Mouse (Mus musculus) liver, embryonic 11.5 days (tissue): Measurements from ENCODE around the gene Amt. TPM values are rescaled to one million over a fixed set of nuclear protein-coding genes. Genes with fewer than 3 reads are reported as not detected.
"Not testable (repeated sequence)": the region's sequence is repeated elsewhere in the genome, so short reads cannot be mapped to it uniquely, and the experiment has no call there.

Experiments used
- ATAC-seq: fragments of 200-750 bp; cut with Nextera tagmentation; replicated peaks from 2 replicates; pipeline ENCODE4 v1.8.0; 2017; ENCODE audit warnings: moderate number of reproducible peaks, mild to moderate bottlenecking, moderate TSS enrichment, moderate library complexity; ENCODE audit not compliant: low FRiP score
- DNase-seq: peaks from one replicate; pipeline ENCODE4 v3.0.0-alpha.2; 2017; ENCODE audit warnings: low spot score
- H3K27ac ChIP-seq: fragments of 300-500 bp; sonication (generic); 2 replicates; pipeline ENCODE4 v1.5.1; 2014; ENCODE audit warnings: mild to moderate bottlenecking, low read depth, low read length, control low read depth
- H3K27me3 ChIP-seq: fragments of 300-500 bp; sonication (generic); replicated peaks from 2 replicates; pipeline ENCODE4 v1.6.1; 2014; ENCODE audit warnings: low read length, mixed read lengths; ENCODE audit not compliant: control insufficient read depth, insufficient read depth
- H3K36me3 ChIP-seq: fragments of 300-500 bp; sonication (generic); 2 replicates; pipeline ENCODE4 v1.6.1; 2014; ENCODE audit warnings: mild to moderate bottlenecking, low read length, moderate library complexity, mixed read lengths; ENCODE audit not compliant: control insufficient read depth, insufficient read depth
- H3K4me1 ChIP-seq: fragments of 300-500 bp; sonication (generic); replicated peaks from 2 replicates; pipeline ENCODE4 v1.6.1; 2014; ENCODE audit warnings: low read length, mixed read lengths; ENCODE audit not compliant: control insufficient read depth, insufficient read depth
- H3K4me2 ChIP-seq: fragments of 300-500 bp; sonication (generic); 2 replicates; pipeline ENCODE4 v1.6.1; 2014; ENCODE audit warnings: mild to moderate bottlenecking, control low read depth, moderate library complexity
- H3K4me3 ChIP-seq: fragments of 300-500 bp; sonication (generic); 2 replicates; pipeline ENCODE4 v1.5.1; 2014; ENCODE audit warnings: low read depth, low read length, control low read depth
- H3K9ac ChIP-seq: fragments of 300-500 bp; sonication (generic); 2 replicates; pipeline ENCODE4 v1.6.1; 2014; ENCODE audit warnings: low read depth, low read length, control low read depth
- H3K9me3 ChIP-seq: fragments of 300-500 bp; sonication (generic); 2 replicates; pipeline ENCODE4 v1.6.1; 2016; ENCODE audit warnings: low read length, inconsistent platforms, mixed read lengths; ENCODE audit not compliant: control insufficient read depth
- WGBS: fragments of 180-500 bp; shearing (Covaris S2); extraction: QIAGEN DNeasy Blood & Tissue Kit; methylation state at CpG from one replicate; pipeline ENCODE4 v1.1.7; 2014; 5-methylcytosine and 5-hydroxymethylcytosine counted together
- polyA plus RNA-seq: library from polyadenylated mRNA; unstranded; fragments of >200 nt; fragmentation: Nextera tagmentation; extraction: Ambion mirVana; gene quantifications from 2 replicates; pipeline ENCODE4 v1.2.1, GENCODE M21; 2014

Amt gene
- polyA plus RNA-seq, 1 experiment from 2014 or later: 16.0 TPM

GRCm38 (mm10) chr9:108307021-108307807 lies 10.6 kb downstream of the Amt start:
- Histone ChIP-seq H3K4me3 (peak overlapping the region; percentile 83), H3K9me3 (no peaks in the 10 kb centered on the region), H3K27me3 (no peaks in the 10 kb centered on the region), H3K4me2 (peak overlapping the region; percentile 86), H3K9ac (peak overlapping the region; percentile 95), H3K36me3 (peaks cover 4% of the 10 kb centered on the region; the same call in 1 of the 2 replicates), H3K4me1 (peaks cover 15% of the 10 kb centered on the region), H3K27ac (peak overlapping the region; percentile 100)
- DNase-seq (no peak), ATAC-seq (no peak)
- 13% methylated on average over 12 of the region's 12 CpGs for WGBS

- Histone ChIP-seq H3K4me2 (peak overlapping the region; percentile 86), H3K27me3 (no peaks in the 10 kb centered on the region), H3K27ac (0 out of 2 replicates have a peak overlapping the region, but pooled peaks have one; percentile 28), H3K9ac (peak overlapping the region; percentile 64; the same call in 1 of the 2 replicates), H3K4me3 (peak overlapping the region; percentile 83), H3K9me3 (no peaks in the 10 kb centered on the region), H3K4me1 (peaks cover 15% of the 10 kb centered on the region), H3K36me3 (peaks cover under 1% of the 10 kb centered on the region; the same call in 1 of the 2 replicates)
- WGBS: 52% methylated on average over 2 of the region's 2 CpGs
- ATAC-seq (no peak), DNase-seq (no peak)
These were observed 11.5 kb downstream of the Amt start for GRCm38 (mm10) chr9:108308141-108308540.

DNA sequence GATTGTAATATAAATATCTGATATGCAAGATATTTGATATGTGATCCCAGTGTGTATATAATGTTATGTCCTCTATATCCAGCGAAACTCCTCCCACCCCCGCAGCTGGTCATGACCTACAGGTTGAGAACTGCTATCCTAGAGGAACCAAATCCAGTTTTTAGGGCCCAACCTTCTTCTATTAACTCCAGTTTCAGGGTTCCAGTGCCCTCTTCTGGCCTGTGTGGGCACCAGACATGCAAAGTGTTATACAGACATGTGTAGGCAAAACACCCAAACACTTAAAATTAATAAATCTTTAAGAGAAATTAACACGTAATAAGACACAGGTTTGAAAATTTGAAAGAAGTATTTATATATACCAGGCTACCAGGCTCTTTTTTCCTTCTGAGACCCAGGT lies 20.9 kb downstream of the Amt start:
- H3K4me1 ChIP-seq: no peaks in the 10 kb centered on the region
- no peak for DNase-seq
- WGBS: 85% methylated on average over 3 of the region's 3 CpGs
- H3K4me3 ChIP-seq: no peak overlapping the region
- peaks cover 11% of the 10 kb centered on the region; the same call in 1 of the 2 replicates for H3K36me3 ChIP-seq
- H3K27me3 ChIP-seq: no peaks in the 10 kb centered on the region
- H3K9ac ChIP-seq: no peak overlapping the region
- H3K9me3 ChIP-seq: no peaks in the 10 kb centered on the region
- no peak overlapping the region for H3K4me2 ChIP-seq
- no peak for ATAC-seq
- no peak overlapping the region for H3K27ac ChIP-seq

DNA sequence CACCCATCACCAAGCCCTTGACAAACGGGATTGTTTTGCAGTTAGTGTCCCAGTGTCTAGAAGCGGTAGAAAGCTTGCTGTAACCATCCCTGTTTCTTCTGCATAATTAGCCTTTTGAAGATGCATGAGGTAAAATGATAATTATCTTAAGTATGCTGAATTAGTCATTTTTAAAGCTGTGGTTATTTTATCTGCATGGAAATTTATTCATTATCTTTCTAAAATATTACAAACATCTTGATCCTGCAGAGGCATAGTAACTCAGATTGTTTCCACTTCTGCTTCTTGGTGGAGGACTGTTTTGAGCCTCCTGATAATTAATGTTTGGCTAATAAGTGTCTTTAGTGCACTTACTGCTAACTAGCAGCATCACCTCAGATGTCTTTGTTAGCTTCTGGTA lies 21.8 kb downstream of the Amt start:
- Histone ChIP-seq H3K27ac (no peak overlapping the region), H3K4me1 (no peaks in the 10 kb centered on the region), H3K27me3 (no peaks in the 10 kb centered on the region), H3K36me3 (peaks cover 11% of the 10 kb centered on the region; the same call in 1 of the 2 replicates), H3K4me2 (no peak overlapping the region), H3K9me3 (no peaks in the 10 kb centered on the region), H3K4me3 (no peak overlapping the region), H3K9ac (no peak overlapping the region)
- ATAC-seq: no peak
- no peak for DNase-seq
- 86% methylated on average over 2 of the region's 2 CpGs for WGBS

DNA sequence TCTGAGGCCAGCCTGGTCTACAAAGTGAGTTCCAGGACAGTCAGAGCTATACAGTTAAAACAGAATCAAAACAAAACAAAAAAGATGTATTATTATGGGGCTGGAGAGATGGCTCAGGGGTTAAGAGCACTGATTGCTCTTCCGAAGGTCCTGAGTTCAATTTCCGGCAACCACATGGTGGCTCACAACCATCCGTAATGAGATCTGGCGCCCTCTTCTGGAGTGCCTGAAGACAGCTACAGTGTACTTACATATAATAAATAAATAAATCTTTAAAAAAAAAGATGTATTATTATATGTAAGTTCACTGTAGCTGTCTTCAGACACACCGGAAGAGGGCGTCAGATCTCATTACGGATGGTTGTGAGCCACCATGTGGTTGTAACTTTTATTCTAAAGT lies 25.4 kb downstream of the Amt start:
- not testable (repeated sequence) for H3K4me1 ChIP-seq, H3K4me2 ChIP-seq, ATAC-seq, H3K4me3 ChIP-seq, H3K27ac ChIP-seq, H3K27me3 ChIP-seq, H3K9me3 ChIP-seq, H3K9ac ChIP-seq, DNase-seq
- H3K36me3 ChIP-seq: peaks cover 11% of the 10 kb centered on the region; the same call in 1 of the 2 replicates
- WGBS: 88% methylated on average over 7 of the region's 7 CpGs

GRCm38 (mm10) chr9:108324784-108325183 lies 28.1 kb downstream of the Amt start:
- WGBS: 100% methylated on average over 1 of the region's 1 CpGs
- no peak overlapping the region for H3K27ac ChIP-seq

DNA sequence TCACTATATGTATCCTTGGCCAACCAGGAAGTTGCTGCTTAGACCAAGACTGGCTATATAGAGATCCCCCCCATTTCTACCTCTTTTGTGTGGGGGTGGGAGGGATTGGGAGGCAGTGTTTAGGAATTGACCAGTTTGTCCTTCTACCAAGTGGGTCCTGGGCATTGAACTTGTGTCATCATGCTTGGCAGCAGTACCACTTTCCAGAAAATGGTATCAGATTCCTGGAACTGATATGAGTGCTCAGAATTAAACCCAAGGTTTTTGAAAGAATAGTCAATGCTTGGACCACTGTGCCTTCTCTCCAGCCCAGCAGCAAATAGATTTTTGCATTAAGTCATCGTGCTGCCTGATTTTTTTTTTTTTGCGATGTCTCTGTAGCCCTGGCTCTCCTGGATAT lies 29.2 kb downstream of the Amt start:
- Histone ChIP-seq H3K27me3 (no peaks in the 10 kb centered on the region), H3K36me3 (peaks cover 17% of the 10 kb centered on the region), H3K27ac (no peak overlapping the region), H3K4me2 (no peak overlapping the region), H3K4me1 (peaks cover 2% of the 10 kb centered on the region; the same call in 1 of the 2 replicates), H3K9ac (no peak overlapping the region), H3K9me3 (no peaks in the 10 kb centered on the region), H3K4me3 (no peak overlapping the region)
- DNase-seq (no peak), ATAC-seq (no peak)
- 99% methylated on average over 2 of the region's 2 CpGs for WGBS

More at GRCm38 (mm10) chr9:108324784-108325183, 28.1 kb downstream of the Amt start:
- H3K27me3 ChIP-seq: no peaks in the 10 kb centered on the region
- ATAC-seq (no peak), DNase-seq (no peak)
- no peak overlapping the region for H3K4me3 ChIP-seq
- no peak overlapping the region for H3K4me2 ChIP-seq
- H3K9me3 ChIP-seq: no peaks in the 10 kb centered on the region
- peaks cover 2% of the 10 kb centered on the region; the same call in 1 of the 2 replicates for H3K4me1 ChIP-seq
- H3K9ac ChIP-seq: no peak overlapping the region
- H3K36me3 ChIP-seq: peaks cover 15% of the 10 kb centered on the region

DNA sequence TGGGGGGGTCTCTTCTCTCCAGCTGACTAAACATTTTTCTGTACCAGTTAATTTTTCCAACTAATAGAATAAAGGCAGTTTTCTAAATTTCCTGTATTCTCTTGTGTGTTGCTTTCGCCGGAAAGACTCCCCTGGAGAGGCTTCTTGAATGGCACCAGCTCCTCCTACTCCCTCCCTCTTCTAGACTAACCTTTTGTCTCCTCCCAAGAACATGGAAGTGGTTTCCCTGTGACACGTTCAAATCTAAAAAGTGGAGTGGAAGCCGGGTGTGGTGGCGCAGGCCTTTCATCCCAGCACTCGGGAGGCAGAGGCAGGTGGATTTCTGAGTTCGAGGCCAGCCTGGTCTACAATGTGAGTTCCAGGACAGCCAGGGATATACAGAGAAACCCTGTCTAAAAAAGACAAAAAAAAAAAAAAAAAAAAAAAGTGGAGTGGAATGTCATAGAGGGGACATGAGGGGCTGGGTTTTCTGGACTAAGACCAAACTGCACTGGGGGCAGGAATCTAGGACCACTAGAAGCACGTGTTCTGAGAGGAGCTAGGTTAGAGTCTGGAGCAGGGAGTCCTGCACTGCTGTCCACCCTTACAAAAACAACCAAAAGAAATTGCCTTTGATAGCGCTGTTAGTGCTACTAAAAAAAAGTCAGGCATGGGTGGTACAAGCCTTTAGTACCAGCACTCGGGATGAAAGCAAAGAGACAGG lies 41.3 kb downstream of the Amt start:
- H3K36me3 ChIP-seq: peaks cover 21% of the 10 kb centered on the region
- DNase-seq (no peak), ATAC-seq (no peak)
- H3K27ac ChIP-seq: peak overlapping the region; percentile 98
- H3K9ac ChIP-seq: peak overlapping the region; percentile 89
- H3K27me3 ChIP-seq: no peaks in the 10 kb centered on the region
- H3K9me3 ChIP-seq: no peaks in the 10 kb centered on the region
- peak overlapping the region; percentile 74 for H3K4me2 ChIP-seq
- H3K4me3 ChIP-seq: peak overlapping the region; percentile 71
- H3K4me1 ChIP-seq: peaks cover 31% of the 10 kb centered on the region
- WGBS: 58% methylated on average over 10 of the region's 10 CpGs
